Comparison of ENCODE assay signal across 9 mouse cellular contexts in genomic region chr15:102546677-102547427, GRCm38 (mm10). TPM values are rescaled to one million over a fixed set of nuclear protein-coding genes. Genes with fewer than 3 reads are reported as not detected.
DNase-seq lines count a peak whose midpoint lies in the region; ATAC-seq and TF ChIP-seq lines count a peak whose summit lies in the region.
"Had no signal": no experiment of that assay in that cellular context is flagged by ENCODE, and none has a peak within 500 bp of the region (broad histone marks: within the 10 kb centered on the region; RNA-seq: fewer than 3 reads in every experiment).

No protein-coding gene starts in this region.

- ATAC-seq in heart, postnatal 0 days (ENCODE audit: insufficient read depth, low read depth), result peak; percentile 84

- H3K9me3 ChIP-seq in heart, postnatal 0 days (replicated peaks; ENCODE audit: control insufficient read depth, low read length), result no peaks in the 10 kb centered on the region

- no peak overlapping the region for H3K4me2 ChIP-seq in heart, postnatal 0 days (ENCODE audit: low read depth, low read length)

- no peak overlapping the region for H3K4me3 ChIP-seq in heart, postnatal 0 days (ENCODE audit: low read depth, low read length)
- no peak overlapping the region for H3K4me3 ChIP-seq in left cerebral cortex, adult 2 months

- H3K36me3 ChIP-seq in heart, postnatal 0 days (replicated peaks; ENCODE audit: control insufficient read depth, insufficient read depth, low read length), result peaks cover 64% of the 10 kb centered on the region

- intact Hi-C loops in left cerebral cortex, adult 2 months (cut with DNase I), result loop anchor here (1.0 to 2.0 kb wide), 2 partner anchors 29 to 124 kb away; partner anchors contain the start of gene Tarbp2

- no peak; the same call in 1 of the 2 replicates for TF ChIP-seq CTCF in heart, postnatal 0 days (IDR thresholded peaks at IDR 0.05; ENCODE audit: low read depth)
- TF ChIP-seq CTCF in left cerebral cortex, adult 2 months (IDR thresholded peaks at IDR 0.05), result no peak

- 61% methylated on average over 3 of the region's 3 CpGs for WGBS in heart, postnatal 0 days

- H3K4me1 ChIP-seq in heart, postnatal 0 days (ENCODE audit: control insufficient read depth, insufficient read depth), result peaks cover 3% of the 10 kb centered on the region; the same call in 1 of the 2 replicates

- peak overlapping the region; percentile 78 for H3K27ac ChIP-seq in heart, postnatal 0 days (ENCODE audit: low read depth)
- peak overlapping the region; percentile 88 for H3K27ac ChIP-seq in left cerebral cortex, adult 2 months

- TF ChIP-seq EP300 in heart, postnatal 0 days (IDR thresholded peaks at IDR 0.05; ENCODE audit: low read depth), result no peak

- no peaks in the 10 kb centered on the region for H3K27me3 ChIP-seq in heart, postnatal 0 days (ENCODE audit: control insufficient read depth, insufficient read depth, low read length)

- no peak overlapping the region for H3K9ac ChIP-seq in heart, postnatal 0 days (replicated peaks; ENCODE audit: low read depth, low read length)

- DNase-seq in retina, adult 2 months (ENCODE audit: low read depth, low spot score), result peak; percentile 43
- no peak for DNase-seq in retina, embryonic 14.5 days (ENCODE audit: low spot score)
- peak; percentile 41 to 85 for DNase-seq in cerebellum, postnatal 4 days (ENCODE audit: low spot score in 2 of 2)
- DNase-seq in heart, postnatal 0 days (ENCODE audit: low spot score), result peak; percentile 89
- peak; percentile 73 to 83 for DNase-seq in left cerebral cortex, adult 2 months (ENCODE audit: extremely low spot score in 1 of 2, low spot score in 2 of 2)
- DNase-seq in right cerebral cortex, adult 2 months (ENCODE audit: low spot score in 2 of 2), result peak; percentile 90 to 92
- DNase-seq in thymus, postnatal 4 days, result no peak
- DNase-seq in T-cell, adult 2 months (ENCODE audit: low spot score), result no peak

RNA-seq across cellular contexts. Expression of gene Npff, which starts 22.1 kb away (rescaled TPM):
- total RNA-seq in heart, postnatal 0 days (2014; rRNA removed; ENCODE audit: low replicate concordance), result 0.84 TPM in 1 of 2 replicates, not detected in the other
- polyA plus RNA-seq in heart, postnatal 0 days (2015; fragmentation: Nextera tagmentation; extraction: Ambion mirVana), result 0.89 and 1.1 TPM in 2 replicates
- 1 to 10 TPM; 2.4 to 2.6 TPM for total RNA-seq in left cerebral cortex, adult 2 months (2021)

RNA-seq across cellular contexts. Expression of gene Tarbp2, which starts 28.9 kb away (rescaled TPM):
- total RNA-seq in heart, postnatal 0 days (2014; rRNA removed; ENCODE audit: low replicate concordance), result 73.7 and 74.9 TPM in 2 replicates
- polyA plus RNA-seq in heart, postnatal 0 days (2015; fragmentation: Nextera tagmentation; extraction: Ambion mirVana), result 65.4 and 68.5 TPM in 2 replicates
- total RNA-seq in left cerebral cortex, adult 2 months (2021), result 10 to 100 TPM; 32.4 to 36.2 TPM

RNA-seq across cellular contexts. Expression of gene Map3k12, which starts 30.0 kb away (rescaled TPM):
- total RNA-seq in heart, postnatal 0 days (2014; rRNA removed; ENCODE audit: low replicate concordance), result 4.7 and 6.1 TPM in 2 replicates
- polyA plus RNA-seq in heart, postnatal 0 days (2015; fragmentation: Nextera tagmentation; extraction: Ambion mirVana), result 4.1 and 4.6 TPM in 2 replicates
- 10 to 100 TPM; 96.5 to 96.8 TPM for total RNA-seq in left cerebral cortex, adult 2 months (2021)

RNA-seq across cellular contexts. Expression of gene Gm10337, which starts 43.3 kb away (rescaled TPM):
- total RNA-seq in heart, postnatal 0 days (2014; rRNA removed; ENCODE audit: low replicate concordance), result not detected in 2 replicates
- polyA plus RNA-seq in heart, postnatal 0 days (2015; fragmentation: Nextera tagmentation; extraction: Ambion mirVana), result not detected in 2 replicates
- total RNA-seq in left cerebral cortex, adult 2 months (2021), result not detected
- total RNA-seq: neutrophil, adult 5-6 weeks had no signal

Comparison
In these comparisons a context has a peak if more than half of its experiments do, and no peak if none do; other contexts are left out.
1. DNase-seq: peak in retina, adult 2 months (single experiment), cerebellum, postnatal 4 days (2 of 2), heart, postnatal 0 days (single experiment), left cerebral cortex, adult 2 months (2 of 2) and right cerebral cortex, adult 2 months (2 of 2); none in retina, embryonic 14.5 days (single experiment), thymus, postnatal 4 days (single experiment) and T-cell, adult 2 months (single experiment).
2. RNA of gene Map3k12, which starts 30.0 kb away (total RNA-seq): 96.5 to 96.8 TPM in left cerebral cortex, adult 2 months; 4.7 to 6.1 TPM in heart, postnatal 0 days; every median in the first group is over 10 times any median in the second.